Mouse (Mus musculus) forebrain, embryonic 11.5 days (tissue): ENCODE results near the gene Fgfr1op. TPM values are rescaled to one million over a fixed set of nuclear protein-coding genes. Genes with fewer than 3 reads are reported as not detected.
"Not testable (repeated sequence)": the region's sequence is repeated elsewhere in the genome, so short reads cannot be mapped to it uniquely, and the experiment has no call there.

Source experiments
- ATAC-seq: fragments of 200-750 bp; cut with Nextera tagmentation; replicated peaks from 2 replicates; pipeline ENCODE4 v1.8.0; 2017; ENCODE audit warnings: moderate TSS enrichment; ENCODE audit not compliant: low FRiP score
- DNase-seq: peaks from one replicate; pipeline ENCODE4 v3.0.0-alpha.2; 2017; ENCODE audit warnings: low spot score
- H3K27ac ChIP-seq: fragments of 300-500 bp; sonication (generic); 2 replicates; pipeline ENCODE4 v1.5.1; 2014; ENCODE audit warnings: low read depth, low read length
- H3K27me3 ChIP-seq: fragments of 300-500 bp; sonication (generic); 2 replicates; pipeline ENCODE4 v1.6.1; 2014; ENCODE audit warnings: mild to moderate bottlenecking, low read length, mixed read lengths; ENCODE audit not compliant: control insufficient read depth, insufficient read depth
- H3K36me3 ChIP-seq: fragments of 300-500 bp; sonication (generic); 2 replicates; pipeline ENCODE4 v1.6.1; 2014; ENCODE audit warnings: mild to moderate bottlenecking, low read length, moderate library complexity, mixed read lengths; ENCODE audit not compliant: control insufficient read depth, insufficient read depth
- H3K4me1 ChIP-seq: fragments of 300-500 bp; sonication (generic); replicated peaks from 2 replicates; pipeline ENCODE4 v1.6.1; 2014; ENCODE audit warnings: low read length, mixed read lengths; ENCODE audit not compliant: control insufficient read depth, insufficient read depth
- H3K4me2 ChIP-seq: fragments of 300-500 bp; sonication (generic); 2 replicates; pipeline ENCODE4 v1.6.1; 2014; ENCODE audit warnings: low read depth, mild to moderate bottlenecking, low read length, moderate library complexity, mixed read lengths; ENCODE audit not compliant: severe bottlenecking
- H3K4me3 ChIP-seq: fragments of 300-500 bp; sonication (generic); 2 replicates; pipeline ENCODE4 v1.5.1; 2014; ENCODE audit warnings: low read depth, low read length
- H3K9ac ChIP-seq: fragments of 300-500 bp; sonication (generic); 2 replicates; pipeline ENCODE4 v1.6.1; 2014; ENCODE audit warnings: low read length
- H3K9me3 ChIP-seq: fragments of 300-500 bp; sonication (generic); 2 replicates; pipeline ENCODE4 v1.6.1; 2016; ENCODE audit warnings: low read length, mixed read lengths; ENCODE audit not compliant: control insufficient read depth
- WGBS: fragments of 180-500 bp; shearing (Covaris S2); extraction: QIAGEN DNeasy Blood & Tissue Kit; methylation state at CpG from one replicate; pipeline ENCODE4 v1.1.7; 2014; 5-methylcytosine and 5-hydroxymethylcytosine counted together
- polyA plus RNA-seq: library from polyadenylated mRNA; unstranded; fragments of >200 nt; fragmentation: Nextera tagmentation; extraction: Ambion mirVana; gene quantifications from 2 replicates; pipeline ENCODE4 v1.2.1, GENCODE M21; 2014

Gene Fgfr1op
- polyA plus RNA-seq, 1 experiment from 2014 or later = 55.5 TPM

DNA sequence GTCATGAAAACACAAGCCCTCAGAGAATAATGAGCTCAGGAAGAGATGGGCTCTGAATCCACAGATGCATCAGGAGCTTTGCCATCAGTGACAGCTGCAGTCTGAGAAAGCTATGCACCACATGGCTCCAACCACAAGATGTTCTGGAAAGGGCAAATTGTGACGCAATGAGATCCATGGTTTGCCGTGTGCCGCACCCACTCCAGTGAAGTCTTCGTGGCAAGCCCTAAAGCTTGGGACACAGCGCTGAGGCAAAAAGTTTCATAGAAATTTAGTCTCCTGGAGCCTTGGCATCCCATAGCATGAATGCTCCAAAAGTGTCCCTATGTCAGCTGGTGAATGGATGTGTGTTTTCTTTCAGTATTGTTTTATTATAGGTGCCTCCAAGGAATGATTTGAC lies 27.2 kb upstream of the Fgfr1op start:
- not testable (repeated sequence) for H3K9ac ChIP-seq, H3K36me3 ChIP-seq, H3K27me3 ChIP-seq, H3K4me3 ChIP-seq, H3K9me3 ChIP-seq, H3K4me2 ChIP-seq, H3K4me1 ChIP-seq, H3K27ac ChIP-seq, ATAC-seq, DNase-seq
- WGBS = 99% methylated on average over 5 of the region's 5 CpGs

DNA sequence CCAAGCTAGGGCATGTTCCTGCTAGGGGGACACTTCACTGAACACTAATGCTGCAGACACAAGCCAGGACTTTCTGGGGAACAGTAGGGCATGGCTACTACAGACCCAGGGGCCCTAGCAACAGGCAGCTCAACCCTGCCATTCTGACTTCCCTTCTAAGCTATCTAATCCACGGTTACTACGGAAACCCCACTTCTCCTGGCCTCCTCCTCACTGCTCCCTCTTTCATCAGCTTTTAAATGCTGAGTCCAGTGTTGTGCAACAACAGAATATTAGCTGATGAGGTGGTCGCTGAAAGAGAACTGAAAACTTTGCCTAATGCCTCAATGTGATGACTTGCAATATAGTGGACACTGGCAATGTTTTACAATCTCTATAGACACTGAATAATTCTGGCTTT lies 25.1 kb upstream of the Fgfr1op start:
- H3K4me3 ChIP-seq, H3K4me1 ChIP-seq, H3K4me2 ChIP-seq, DNase-seq, H3K27me3 ChIP-seq, H3K36me3 ChIP-seq, H3K9ac ChIP-seq, ATAC-seq, H3K9me3 ChIP-seq, H3K27ac ChIP-seq: not testable (repeated sequence)
- 40% methylated on average over 3 of the region's 3 CpGs for WGBS

DNA sequence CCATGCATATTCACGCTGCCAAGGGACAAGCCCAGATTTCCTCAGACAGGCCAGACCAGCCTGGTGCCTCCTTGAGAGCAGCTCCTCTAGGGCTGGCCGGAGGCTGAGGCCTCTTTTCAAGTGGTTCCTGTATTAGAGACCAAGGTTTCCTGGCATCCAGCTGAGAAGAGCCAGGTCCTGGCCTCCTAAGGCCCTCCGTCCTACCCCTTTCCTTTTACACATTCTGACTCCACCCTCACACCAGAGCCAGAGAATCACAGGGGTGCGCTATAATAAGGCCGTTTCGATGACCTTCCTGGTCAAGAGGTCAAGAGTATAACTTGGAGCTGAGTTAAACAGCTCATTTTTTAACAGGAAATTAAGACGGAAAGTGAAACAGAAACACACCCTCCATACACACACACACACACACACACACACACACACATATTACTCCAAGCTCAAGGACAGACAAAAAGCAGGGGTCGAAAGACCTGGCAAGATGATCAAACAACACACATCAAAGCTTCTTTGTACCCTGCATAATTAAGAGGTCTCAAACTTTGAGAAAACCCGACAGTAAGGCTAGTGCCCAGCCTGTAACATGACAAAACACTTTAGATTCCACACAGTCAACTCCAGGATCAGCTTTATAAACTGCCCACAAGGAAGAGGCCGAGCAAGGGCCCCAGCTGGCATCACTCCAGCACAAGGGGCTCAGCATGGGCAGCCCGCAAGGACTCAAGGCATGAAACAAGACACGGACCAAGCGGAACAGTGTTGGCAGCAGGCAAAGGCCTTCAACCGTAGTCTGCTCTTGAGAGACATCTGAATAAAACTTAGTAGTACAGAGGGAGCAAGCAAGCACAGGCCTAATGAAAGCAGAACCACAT lies 21.3 kb upstream of the Fgfr1op start:
- ATAC-seq, H3K4me2 ChIP-seq, H3K36me3 ChIP-seq, H3K9me3 ChIP-seq, H3K4me1 ChIP-seq, DNase-seq, H3K9ac ChIP-seq, H3K4me3 ChIP-seq, H3K27ac ChIP-seq, H3K27me3 ChIP-seq: not testable (repeated sequence)
- WGBS = 69% methylated on average over 12 of the region's 14 CpGs

- H3K27me3 ChIP-seq, H3K27ac ChIP-seq, ATAC-seq, DNase-seq, H3K36me3 ChIP-seq, H3K4me1 ChIP-seq, H3K9me3 ChIP-seq: not testable (repeated sequence)
- Histone ChIP-seq H3K9ac (peak overlapping the region; percentile 59; the same call in 1 of the 2 replicates), H3K4me3 (peak overlapping the region; percentile 45), H3K4me2 (peak overlapping the region; percentile 47)
- 30% methylated on average over 5 of the region's 5 CpGs for WGBS
Measured at GRCm38 (mm10) chr17:8146931-8147330, 18.4 kb upstream of the Fgfr1op start.

DNA sequence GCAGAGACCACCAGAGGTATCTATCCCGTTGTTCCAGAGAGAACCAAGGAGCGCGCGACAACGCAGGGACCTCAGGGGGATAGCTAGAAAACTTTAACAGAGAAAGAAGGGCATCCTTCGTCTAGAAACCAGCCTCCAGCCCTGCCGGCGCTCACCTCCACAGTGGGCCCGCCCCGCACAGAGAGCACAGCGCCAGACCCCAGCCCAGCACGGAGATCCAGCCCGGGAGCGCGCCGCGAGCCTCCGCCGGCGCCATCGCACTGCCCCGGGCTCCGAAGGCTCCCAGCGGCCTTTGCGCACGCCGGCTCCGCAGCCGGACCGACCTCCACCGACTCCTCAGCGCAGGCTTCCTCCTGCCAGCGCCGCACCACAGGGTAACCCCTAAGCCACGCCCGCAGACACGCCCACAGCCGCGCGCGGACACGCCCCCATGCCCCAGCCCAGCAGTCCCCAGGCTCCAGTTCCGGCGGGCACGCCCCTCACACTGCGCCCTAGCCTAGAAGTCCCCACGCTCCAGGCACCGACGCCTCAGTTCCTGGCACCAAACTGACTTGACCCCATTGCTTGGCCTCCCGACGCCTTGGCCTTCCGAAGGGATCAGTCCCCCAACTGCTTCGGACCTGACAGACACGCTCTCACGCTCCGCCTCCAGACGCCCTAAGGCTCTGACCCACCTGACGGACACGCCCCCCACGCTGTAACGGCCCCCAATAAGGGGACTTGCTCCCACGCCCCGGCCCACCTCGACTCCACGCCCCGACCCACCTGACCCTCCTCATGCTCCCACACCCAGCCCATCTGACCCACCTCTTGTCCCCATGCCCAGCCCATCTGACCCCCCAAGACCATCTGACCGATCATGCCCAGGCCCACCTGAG lies 17.6 kb upstream of the Fgfr1op start, which contains the start of the genes Gm49673 and Rnaset2a:
TSS of gene Gm49673 (minus strand) at position 350 of the 878 bp plus-strand sequence.
TSS of gene Rnaset2a (minus strand) at position 659 of the 878 bp plus-strand sequence.
- DNase-seq = peak; percentile 72

DNA sequence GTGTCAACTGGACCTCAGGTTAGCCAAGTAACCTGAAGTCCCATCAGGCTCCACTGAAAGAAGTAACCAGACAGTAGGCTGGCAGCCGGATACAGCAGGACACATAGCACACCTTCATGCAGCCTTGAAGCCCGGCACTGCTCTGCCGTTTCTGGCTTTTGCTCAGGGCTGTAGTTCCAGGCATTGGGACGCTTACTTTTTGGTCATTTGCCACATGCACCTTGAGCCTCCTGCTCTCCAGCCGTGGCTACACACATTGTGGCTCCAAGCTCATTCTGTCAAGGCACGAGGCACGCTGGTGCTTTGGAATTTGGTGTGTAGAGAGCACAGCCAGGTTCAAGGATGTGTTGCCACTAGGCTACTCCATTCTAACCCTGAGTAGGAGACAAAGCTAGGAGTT lies 10.3 kb upstream of the Fgfr1op start:
- not testable (repeated sequence) for H3K9me3 ChIP-seq, H3K36me3 ChIP-seq, H3K27ac ChIP-seq, H3K9ac ChIP-seq, H3K4me1 ChIP-seq, H3K27me3 ChIP-seq, DNase-seq, H3K4me3 ChIP-seq, ATAC-seq, H3K4me2 ChIP-seq
- 78% methylated on average over 7 of the region's 7 CpGs for WGBS

More for the DNA sequence above, 17.6 kb upstream of the Fgfr1op start, which contains the start of the genes Gm49673 and Rnaset2a:
- H3K4me1 ChIP-seq, H3K27ac ChIP-seq, H3K27me3 ChIP-seq, H3K9me3 ChIP-seq, H3K36me3 ChIP-seq: not testable (repeated sequence)
- Histone ChIP-seq H3K9ac (peak within 1 kb of the TSS; percentile 59; the same call in 1 of the 2 replicates), H3K4me3 (peak within 1 kb of the TSS; percentile 45), H3K4me2 (peak within 1 kb of the TSS; percentile 47)
- WGBS = under 1% methylated on average over 37 of the region's 67 CpGs
- peak; percentile 99 for ATAC-seq

- H3K27me3 ChIP-seq, H3K4me2 ChIP-seq, H3K9me3 ChIP-seq, H3K4me1 ChIP-seq, H3K27ac ChIP-seq, ATAC-seq, DNase-seq, H3K9ac ChIP-seq, H3K36me3 ChIP-seq, H3K4me3 ChIP-seq: not testable (repeated sequence)
- no CpG with 5 or more reads among the region's 8 CpGs for WGBS
Measured at GRCm38 (mm10) chr17:8155982-8156381, 9.3 kb upstream of the Fgfr1op start.

DNA sequence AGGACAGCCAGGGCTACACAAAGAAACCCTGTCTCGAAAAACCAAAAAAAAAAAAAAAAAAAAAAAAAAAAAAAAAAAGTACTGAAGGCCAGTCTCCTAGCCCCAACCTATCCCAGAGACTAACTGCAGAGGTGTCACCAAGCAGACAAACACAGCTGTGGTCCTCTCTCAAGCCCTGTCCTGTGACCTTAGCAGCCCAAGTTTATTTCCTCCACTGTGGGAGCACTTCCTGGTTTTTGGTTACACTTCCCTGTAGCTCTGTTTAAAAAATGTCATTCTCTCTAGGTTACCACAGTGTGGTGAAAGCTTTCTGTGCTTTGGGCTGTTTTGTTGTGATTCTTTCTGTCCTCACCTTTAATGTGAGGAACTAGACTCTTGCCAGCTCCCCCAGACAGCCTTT lies 6.7 kb upstream of the Fgfr1op start:
- not testable (repeated sequence) for H3K27me3 ChIP-seq, H3K9ac ChIP-seq, H3K4me2 ChIP-seq, ATAC-seq, H3K27ac ChIP-seq, H3K4me3 ChIP-seq, DNase-seq, H3K36me3 ChIP-seq, H3K9me3 ChIP-seq, H3K4me1 ChIP-seq
- WGBS = no CpG with 5 or more reads among the region's 1 CpGs
